Mouse (Mus musculus) kidney, postnatal 25 days (tissue): Measurements from ENCODE around the gene Cltrn.

Experiments used
- DNase-seq, 2 experiments: peaks; one replicate each; pipeline ENCODE4 v3.0.0; 2021; ENCODE audit warnings: mixed read lengths in 2 of 2

Cltrn gene

DNA sequence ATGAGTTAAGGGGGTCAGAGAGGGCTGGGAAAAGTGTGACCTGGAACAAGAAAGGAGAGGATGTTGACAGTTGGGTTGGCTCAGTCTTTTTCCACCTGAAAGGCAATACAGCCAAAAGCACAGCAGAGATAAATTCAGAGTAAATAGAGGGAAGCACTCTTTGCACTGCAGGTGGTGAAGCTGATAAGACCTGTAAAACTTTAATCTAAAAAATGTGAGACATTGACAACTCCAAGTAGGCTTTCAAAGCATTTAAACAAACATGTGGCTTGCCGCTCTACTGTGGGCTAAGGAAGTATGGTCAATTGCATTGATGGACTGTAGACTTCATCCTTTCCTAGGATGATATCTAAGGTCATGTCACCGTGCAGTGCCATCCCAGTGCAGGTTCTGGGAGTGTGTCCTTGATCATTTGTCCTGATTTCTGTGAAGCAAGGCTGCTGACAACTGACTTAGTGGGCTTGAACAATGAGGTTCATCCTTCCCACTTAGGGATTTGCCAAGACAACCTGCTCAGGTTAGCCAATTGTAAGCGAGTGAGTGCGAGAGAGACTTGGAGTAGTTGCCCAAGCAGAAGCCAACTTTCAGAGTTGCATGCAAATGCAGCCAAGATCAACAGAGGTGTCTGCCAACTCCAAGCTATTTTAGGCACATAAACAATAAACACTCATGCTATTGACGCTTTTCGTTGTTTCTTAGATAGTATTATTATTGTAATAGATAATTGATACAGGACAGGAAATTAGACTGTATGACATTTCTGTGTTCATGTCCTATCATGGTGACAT is 57.0 kb downstream of the Cltrn start:
- no peak for DNase-seq

DNA sequence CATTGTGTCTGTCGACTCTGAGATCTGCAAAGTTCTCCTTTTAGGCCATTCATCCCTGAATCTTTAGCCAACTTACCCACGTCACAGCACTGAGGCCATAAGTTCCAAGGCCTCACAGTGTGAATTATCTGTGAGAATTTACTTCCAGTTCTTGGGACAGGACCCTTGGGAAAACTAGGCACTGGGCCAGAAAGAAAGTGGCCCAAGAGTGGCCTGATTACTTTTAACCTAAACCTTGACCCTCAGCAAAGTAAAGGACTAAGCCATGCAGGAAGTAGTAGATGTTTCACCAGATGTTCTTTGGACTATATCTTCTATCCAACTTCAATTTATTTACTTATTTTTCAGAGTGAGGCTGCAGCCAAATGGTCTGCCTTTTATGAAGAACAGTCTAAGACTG is 64.1 kb downstream of the Cltrn start:
- DNase-seq = peak; percentile 55 to 61

DNA sequence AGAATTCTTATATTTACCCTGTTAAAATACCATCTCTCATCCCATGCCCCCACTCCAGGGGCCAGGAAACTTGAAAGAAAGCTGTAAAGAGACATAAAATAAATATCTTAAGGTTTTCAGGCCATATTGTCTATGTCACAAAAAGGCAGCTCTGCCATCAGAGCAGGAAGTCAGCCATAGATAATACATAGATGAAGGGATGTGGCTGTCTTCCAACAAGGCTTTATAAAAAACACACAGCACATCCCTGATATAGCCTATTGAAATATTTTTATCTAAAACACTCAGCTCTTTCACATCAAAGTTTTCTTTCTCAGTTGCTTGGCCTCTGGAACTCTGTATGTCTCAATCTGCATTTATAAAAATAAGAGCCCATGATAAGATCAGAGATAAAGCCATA is 65.0 kb downstream of the Cltrn start:
- no peak for DNase-seq

DNA sequence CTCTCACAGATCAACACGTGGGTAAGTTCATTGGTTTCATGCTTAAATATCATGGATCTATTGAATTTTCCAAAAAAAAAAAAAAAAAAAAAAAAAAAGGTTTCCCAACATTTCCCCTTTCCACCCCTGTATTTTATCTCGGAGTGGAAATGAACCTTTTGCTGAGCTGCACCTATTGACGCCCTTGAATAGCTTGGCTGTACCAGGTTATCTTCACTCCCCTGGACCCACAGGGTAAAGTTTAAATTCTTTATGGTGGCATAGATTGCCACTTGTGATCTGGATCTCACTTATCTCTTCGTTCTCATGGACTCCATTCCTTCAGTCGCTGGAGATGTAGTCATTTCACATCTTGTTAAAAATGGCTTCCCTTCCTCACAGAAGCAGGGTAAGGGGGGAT is 66.0 kb downstream of the Cltrn start:
- no peak for DNase-seq

DNA sequence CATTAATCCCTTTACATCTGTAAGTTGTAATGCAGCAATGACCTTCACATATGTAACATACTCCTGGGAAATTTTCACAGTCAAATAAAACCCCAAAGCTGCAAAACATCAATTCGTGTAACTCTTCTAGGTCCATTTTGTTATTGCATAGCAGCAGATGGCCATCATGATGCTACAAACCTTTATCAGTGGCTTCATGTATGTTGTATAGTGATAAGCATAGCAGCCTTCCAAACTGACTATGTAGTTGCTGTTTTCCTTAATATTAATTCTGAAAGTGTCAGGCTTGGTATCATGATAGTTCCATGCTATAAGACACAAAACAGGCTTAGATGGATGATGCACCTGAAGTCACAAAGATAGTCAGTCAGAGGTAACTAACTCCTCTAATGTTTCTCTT is 76.1 kb downstream of the Cltrn start:
- no peak for DNase-seq
